Mouse (Mus musculus) adipose tissue, adult 10 weeks (tissue): ENCODE results near the gene Glra3. TPM values are rescaled to one million over a fixed set of nuclear protein-coding genes. Genes with fewer than 3 reads are reported as not detected.

Experiments used
- polyA plus RNA-seq: library from polyadenylated mRNA; stranded (reverse); fragments of 350-450 nt; fragmentation: Illumina TruSeq; extraction: RNeasy Lipid Tissue Mini Kit (QIAGEN cat#74804); gene quantifications from one replicate; pipeline ENCODE4 v1.2.3, GENCODE M21; 2014; ENCODE audit warnings: low read depth, low replicate concordance

The Glra3 gene
- polyA plus RNA-seq: not detected

DNA sequence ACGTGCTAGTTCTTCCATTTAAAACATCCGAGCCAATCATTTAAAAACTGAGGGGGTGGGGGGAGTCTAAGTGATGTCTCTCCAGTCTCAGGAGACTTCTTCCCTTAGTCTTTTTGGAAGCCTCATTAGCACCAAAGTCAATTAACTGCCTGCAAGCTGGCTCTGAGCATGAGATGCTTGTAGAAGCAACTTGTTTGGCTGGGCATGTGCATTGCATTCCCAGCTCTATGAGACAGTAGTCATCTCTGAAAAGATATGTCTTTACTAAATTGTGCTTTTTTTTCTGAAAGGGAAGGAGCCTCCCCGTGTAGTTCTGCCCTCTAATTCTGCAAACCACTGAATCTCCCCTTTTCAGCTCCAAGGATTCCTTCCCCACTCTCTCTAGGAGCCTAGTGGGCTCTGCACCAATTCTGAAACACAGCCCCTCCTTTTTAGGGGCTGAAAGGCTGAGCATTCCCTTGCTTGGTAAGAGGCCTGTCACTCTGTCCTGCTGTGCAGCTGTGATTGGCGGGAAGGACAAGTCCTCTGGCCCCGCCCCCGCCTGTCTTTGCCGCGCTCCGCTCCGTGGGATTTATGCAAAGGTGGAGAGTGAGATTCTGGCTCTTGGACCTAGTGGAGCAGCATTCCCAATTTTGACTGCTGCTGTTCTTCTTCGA lies at the start of gene Glra3:
Gene Glra3 (plus strand): TSS at position 591 of the 656 bp plus-strand sequence.

DNA sequence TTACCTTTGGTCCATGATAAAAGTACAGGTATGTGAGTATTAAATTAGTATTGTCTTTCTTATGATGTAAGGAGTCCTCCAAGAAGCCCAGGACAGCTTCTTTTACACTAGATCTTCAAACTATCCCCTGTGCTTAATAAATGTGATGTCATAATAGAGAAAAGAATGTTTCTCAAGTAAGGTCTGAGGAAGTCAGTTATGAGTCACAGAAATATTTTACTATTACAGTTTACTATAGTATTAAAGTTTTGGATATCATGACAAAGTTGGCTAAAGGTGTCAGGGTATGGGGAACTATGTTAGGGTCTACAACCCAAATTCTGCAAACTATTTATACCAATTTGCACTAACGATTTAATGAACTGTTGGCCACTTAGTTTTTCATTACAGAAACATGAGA lies 33.4 kb upstream of the Glra3 start, which contains the start of gene Adam29:
Gene Adam29 (minus strand): TSS at position 101 of the 400 bp plus-strand sequence.

Other genes with a start within 250 kb of the Glra3 start
- 0.63 TPM for gene Adam29, start 33.5 kb upstream of the Glra3 start, polyA plus RNA-seq